Mouse (Mus musculus) thymus, adult 2 months (tissue): ENCODE data around the gene Armc9. TPM values are rescaled to one million over a fixed set of nuclear protein-coding genes. Genes with fewer than 3 reads are reported as not detected.

Experiments used
- DNase-seq: peaks from one replicate; pipeline ENCODE4 v3.0.0; 2021
- H3K27ac ChIP-seq: fragments of 200-500 bp; 2 replicates; pipeline ENCODE4 v1.5.1; 2012; ENCODE audit warnings: low read length, control low read depth; ENCODE audit not compliant: control insufficient read depth, insufficient read depth
- H3K27me3 ChIP-seq: fragments of 200-500 bp; 2 replicates; pipeline ENCODE4 v1.6.1; 2012; ENCODE audit warnings: mild to moderate bottlenecking, low read length, moderate library complexity, mixed read lengths; ENCODE audit not compliant: control insufficient read depth, insufficient read depth
- H3K36me3 ChIP-seq: fragments of 200-500 bp; 2 replicates; pipeline ENCODE4 v1.6.1; 2012; ENCODE audit warnings: mild to moderate bottlenecking, low read length, moderate library complexity; ENCODE audit not compliant: control insufficient read depth, insufficient read depth
- H3K4me1 ChIP-seq: fragments of 200-500 bp; replicated peaks from 2 replicates; pipeline ENCODE4 v1.6.1; 2012; ENCODE audit warnings: low read length; ENCODE audit not compliant: control insufficient read depth, insufficient read depth
- H3K4me3 ChIP-seq: fragments of 200-500 bp; 2 replicates; pipeline ENCODE4 v1.5.1; 2012; ENCODE audit warnings: mild to moderate bottlenecking, low read length, control low read depth, moderate library complexity; ENCODE audit not compliant: control insufficient read depth, insufficient read depth
- CTCF ChIP-seq: fragments of 200-500 bp; IDR thresholded peaks from 2 replicates; pipeline ENCODE4 v1.5.1; 2012; ENCODE audit warnings: mild to moderate bottlenecking, control low read depth, low read length, moderate library complexity, borderline replicate concordance; ENCODE audit not compliant: control insufficient read depth, poor library complexity, insufficient read depth; ENCODE audit errors: extremely low read depth
- POLR2A ChIP-seq: fragments of 200-500 bp; IDR thresholded peaks from 2 replicates; pipeline ENCODE4 v1.6.1; 2012; ENCODE audit warnings: mild to moderate bottlenecking, low read length, control low read depth, moderate library complexity; ENCODE audit not compliant: control insufficient read depth, poor library complexity, insufficient read depth; ENCODE audit errors: extremely low read depth
- WGBS: fragments of 180-500 bp; shearing (Covaris S2); methylation state at CpG from one replicate; pipeline ENCODE4 v1.1.7; 2018; 5-methylcytosine and 5-hydroxymethylcytosine counted together
- polyA plus RNA-seq: library from polyadenylated mRNA; depleted of rRNA; stranded (reverse); fragments of >200 nt; gene quantifications from 2 replicates; pipeline ENCODE4 v1.2.3, GENCODE M21; 2012

The Armc9 gene
- polyA plus RNA-seq, 1 experiment, result 5.8 TPM

DNA sequence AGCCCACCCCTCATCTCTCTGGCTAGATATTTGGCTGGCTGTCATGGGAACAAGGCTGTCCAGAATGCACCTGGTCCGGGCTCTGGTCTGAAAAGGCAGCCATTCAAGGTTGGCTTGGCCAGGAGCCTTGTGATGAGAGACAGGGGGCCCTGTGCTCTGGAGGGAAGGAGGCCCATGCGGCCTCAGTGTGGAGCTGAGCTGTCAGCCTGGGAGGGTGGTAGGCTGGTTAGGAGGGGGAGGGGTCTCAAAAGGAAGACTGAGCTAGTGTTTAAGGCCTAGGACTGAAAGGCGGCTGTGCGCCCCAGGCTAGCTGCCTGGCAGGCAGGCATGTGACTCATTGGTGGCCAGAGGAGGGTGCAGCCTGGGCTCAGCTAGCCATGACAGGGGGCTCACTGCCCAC is 139.9 kb downstream of the Armc9 start:
- WGBS, result 95% methylated on average over 4 of the region's 4 CpGs

DNA sequence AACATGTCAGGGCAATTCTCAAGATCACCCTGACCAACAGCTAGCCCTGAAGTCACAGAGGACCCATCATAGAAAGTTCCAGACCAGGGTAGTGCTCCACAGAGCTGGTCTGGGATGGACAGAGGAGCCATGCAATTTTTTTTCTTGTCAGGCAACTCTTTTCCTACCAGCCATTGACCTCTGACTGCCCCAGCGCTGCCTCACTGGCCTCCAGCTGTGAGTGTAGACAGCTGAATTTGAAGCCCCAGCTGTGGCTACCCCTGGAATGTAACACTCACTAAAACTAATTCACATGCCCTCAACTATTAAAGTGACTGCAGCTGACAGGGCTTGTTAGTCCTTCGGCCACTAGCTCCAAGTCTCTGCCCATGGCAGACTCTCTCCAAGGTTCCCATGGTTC is 145.5 kb downstream of the Armc9 start:
- no peak for TF ChIP-seq POLR2A
- no peak for TF ChIP-seq CTCF
- no peaks in the 10 kb centered on the region for H3K36me3 ChIP-seq
- H3K27me3 ChIP-seq, result no peaks in the 10 kb centered on the region; the same call in 1 of the 2 replicates
- 96% methylated on average over 2 of the region's 2 CpGs for WGBS
- no peak for DNase-seq
- no peak overlapping the region for H3K4me3 ChIP-seq
- H3K27ac ChIP-seq, result no peak overlapping the region
- H3K4me1 ChIP-seq, result peaks cover 29% of the 10 kb centered on the region

More for the DNA sequence above, 139.9 kb downstream of the Armc9 start:
- Histone ChIP-seq H3K36me3 (no peaks in the 10 kb centered on the region), H3K27me3 (no peaks in the 10 kb centered on the region), H3K4me3 (no peak overlapping the region), H3K4me1 (no peaks in the 10 kb centered on the region), H3K27ac (no peak overlapping the region)
- TF ChIP-seq POLR2A (no peak), CTCF (no peak)
- no peak for DNase-seq

DNA sequence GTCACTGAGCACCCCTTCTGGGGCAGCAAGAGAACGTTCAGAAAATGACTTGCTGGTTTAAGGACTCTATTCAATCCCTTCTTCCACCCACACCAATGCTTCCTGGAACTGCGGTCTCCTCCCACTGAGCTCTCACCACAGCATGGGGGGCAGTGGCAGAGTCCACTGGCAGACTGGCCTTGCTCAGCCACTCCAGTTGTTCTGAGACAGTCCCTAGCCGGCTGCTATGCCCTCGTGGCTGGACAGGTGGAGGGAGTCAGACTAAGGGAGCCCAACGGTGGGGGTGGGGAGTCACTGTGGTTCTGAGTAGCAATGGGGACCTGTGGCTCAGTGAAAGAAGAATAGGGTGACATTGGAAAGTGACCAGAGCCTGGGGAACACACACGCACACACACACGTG is 146.2 kb downstream of the Armc9 start:
- no peak overlapping the region for H3K27ac ChIP-seq
- H3K27me3 ChIP-seq, result no peaks in the 10 kb centered on the region; the same call in 1 of the 2 replicates
- 7% methylated on average over 7 of the region's 7 CpGs for WGBS
- no peaks in the 10 kb centered on the region for H3K36me3 ChIP-seq
- TF ChIP-seq CTCF (no peak), POLR2A (no peak)
- peaks cover 29% of the 10 kb centered on the region for H3K4me1 ChIP-seq
- peak; percentile 12 for DNase-seq
- no peak overlapping the region for H3K4me3 ChIP-seq

DNA sequence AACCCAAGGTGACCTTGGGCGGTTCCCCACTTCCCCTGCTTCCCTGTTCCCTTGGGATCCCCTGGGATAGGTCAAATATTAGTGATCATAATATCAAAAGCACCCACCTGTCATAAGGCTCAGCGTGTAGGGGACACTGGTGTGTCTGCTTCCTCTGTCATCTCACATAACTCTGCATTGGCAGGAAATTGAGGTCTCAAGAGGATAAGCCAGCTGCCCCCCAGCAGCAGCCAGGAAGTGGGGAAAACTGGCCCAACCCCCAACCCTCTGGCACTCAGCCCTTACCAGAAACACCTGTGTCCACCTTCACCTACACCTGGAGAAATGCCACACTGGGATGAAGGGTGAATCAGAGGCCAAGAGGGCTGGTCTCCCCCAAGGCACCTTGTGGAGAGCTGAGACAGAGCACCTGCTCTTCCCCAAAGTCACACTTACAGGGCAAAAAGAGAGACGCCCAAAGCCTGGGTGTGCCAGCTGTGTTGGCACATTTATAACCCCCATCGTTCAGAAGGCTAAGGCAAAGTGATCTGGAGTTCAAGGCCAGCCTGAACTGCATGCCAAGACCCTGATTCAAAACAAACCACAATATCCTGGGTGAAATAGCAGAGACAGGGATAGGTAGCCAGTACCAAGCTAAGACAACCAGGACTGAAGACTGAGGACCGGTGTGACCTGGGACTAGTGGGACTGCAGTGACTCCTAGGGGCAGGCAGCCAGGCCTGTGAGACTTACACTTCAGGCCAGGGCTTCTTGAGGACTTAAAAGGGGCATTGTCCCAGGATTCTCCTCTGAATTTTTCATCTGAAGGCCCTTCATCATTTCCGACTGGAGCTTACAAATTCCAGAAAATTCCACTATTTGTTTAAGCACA is 146.9 kb downstream of the Armc9 start:
- peak; percentile 63 for DNase-seq
- Histone ChIP-seq H3K36me3 (no peaks in the 10 kb centered on the region), H3K27me3 (no peaks in the 10 kb centered on the region; the same call in 1 of the 2 replicates), H3K27ac (no peak overlapping the region), H3K4me1 (peaks cover 29% of the 10 kb centered on the region), H3K4me3 (no peak overlapping the region)
- whole genome bisulfite sequencing, result 21% methylated on average over 6 of the region's 6 CpGs
- no peak for TF ChIP-seq CTCF
- TF ChIP-seq POLR2A, result no peak

DNA sequence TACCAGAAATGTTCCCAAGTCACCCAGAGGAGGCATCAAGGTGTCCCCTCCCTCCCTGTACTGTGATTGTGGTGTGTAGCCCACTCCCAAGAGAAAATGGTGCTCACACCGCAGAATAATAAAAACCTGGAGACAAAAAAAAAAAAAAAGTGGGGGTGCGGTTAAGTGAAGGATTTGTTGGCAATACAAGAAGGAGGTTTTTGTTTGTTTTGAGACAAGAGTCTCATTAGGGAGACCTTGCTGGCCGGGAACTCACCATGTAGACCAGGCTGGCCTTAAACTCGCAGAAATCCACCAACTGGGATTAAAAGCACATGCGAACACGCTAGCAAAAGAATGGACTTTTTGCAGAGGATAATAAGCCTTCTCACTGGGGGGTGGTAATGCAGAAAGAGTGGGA is 148.0 kb downstream of the Armc9 start, which contains the start of gene B3gnt7:
Gene B3gnt7 (plus strand): TSS at position 301 of the 400 bp plus-strand sequence.
- DNase-seq, result no peak
- Histone ChIP-seq H3K36me3 (no peaks in the 10 kb centered on the region), H3K4me1 (peaks cover 29% of the 10 kb centered on the region), H3K4me3 (peak within 1 kb of the TSS; percentile 31), H3K27me3 (no peaks in the 10 kb centered on the region; the same call in 1 of the 2 replicates), H3K27ac (no peak within 1 kb of the TSS)
- WGBS, result 94% methylated on average over 6 of the region's 6 CpGs
- TF ChIP-seq CTCF (no peak), POLR2A (no peak)

DNA sequence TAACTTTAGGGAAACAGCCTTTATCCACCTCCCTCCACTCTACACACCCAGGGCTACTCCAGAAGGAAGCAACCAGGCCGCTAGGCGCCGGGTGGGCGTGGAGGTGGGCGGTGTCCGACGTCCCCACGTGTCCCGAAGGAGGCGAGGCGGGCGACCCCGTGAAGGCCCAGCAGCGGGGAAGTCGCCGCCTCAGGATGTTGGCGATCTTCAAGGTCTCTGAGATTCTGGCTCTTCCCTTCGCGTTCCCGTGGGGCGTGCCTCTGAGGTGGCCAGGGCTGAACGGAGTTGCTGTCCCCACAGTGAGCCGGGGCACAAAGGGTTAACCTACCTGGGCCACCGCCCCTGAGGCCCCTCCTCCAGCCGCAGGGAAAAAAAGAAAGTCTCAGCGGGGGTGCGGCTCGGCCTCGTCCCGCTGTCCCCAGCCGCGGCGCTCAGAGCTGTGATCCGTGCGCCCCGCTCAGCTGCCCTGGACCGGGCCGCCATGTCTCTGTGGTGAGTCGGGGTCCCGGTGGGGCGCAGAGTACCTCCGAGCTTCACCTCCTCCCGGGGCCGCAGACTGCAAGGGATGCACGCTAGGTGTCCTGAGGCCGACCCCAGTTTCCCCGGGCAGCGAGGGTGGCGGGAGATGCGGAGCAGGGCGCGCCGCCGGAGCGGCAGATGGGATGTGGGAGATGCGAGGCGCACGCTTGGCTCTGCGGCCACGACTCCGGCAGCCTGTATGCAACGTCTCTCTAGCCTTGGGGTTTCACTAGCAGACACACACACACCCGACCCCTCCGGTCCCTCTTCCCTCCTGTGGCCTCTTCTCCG is 148.7 kb downstream of the Armc9 start:
- Histone ChIP-seq H3K27ac (no peak overlapping the region), H3K27me3 (no peaks in the 10 kb centered on the region; the same call in 1 of the 2 replicates), H3K4me3 (peak overlapping the region; percentile 31), H3K4me1 (peaks cover 29% of the 10 kb centered on the region), H3K36me3 (no peaks in the 10 kb centered on the region)
- DNase-seq, result peak; percentile 18
- TF ChIP-seq POLR2A, result no peak
- TF ChIP-seq CTCF, result no peak
- WGBS, result 3% methylated on average over 65 of the region's 65 CpGs
